Mouse (Mus musculus): ENCODE data around the gene Exoc2.

DNA sequence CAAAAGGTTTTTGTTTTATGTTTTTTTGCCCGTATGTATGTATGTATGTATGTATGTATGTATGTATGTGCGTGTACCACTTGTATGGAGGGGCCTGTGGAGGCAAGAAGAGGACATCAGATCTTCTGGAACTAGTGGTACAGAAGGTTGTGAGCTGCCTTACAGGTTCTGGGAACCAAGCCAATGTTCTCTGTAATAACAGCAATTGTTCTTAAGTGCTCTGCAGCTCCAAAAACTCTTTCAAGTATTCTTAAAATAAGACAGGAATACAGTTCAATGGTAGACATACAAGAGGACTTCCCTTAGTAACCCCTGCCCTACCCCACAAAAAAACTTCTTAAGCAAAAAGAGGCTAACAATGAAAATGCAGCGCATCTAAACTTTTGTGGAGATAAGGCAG is 115.5 kb downstream of the Exoc2 start:
- TF ChIP-seq POLR2A (IDR thresholded peaks at IDR 0.05; ENCODE audit: low read depth, low read length): no peak
- TF ChIP-seq CTCF (conservative IDR thresholded peaks at IDR 0.05; ENCODE audit: insufficient read depth, insufficient read length, low read depth, low read length): no peak

Measured in kidney, adult 2 months (tissue).